Mouse (Mus musculus) lung, adult 2 months (tissue): ENCODE data around the gene Pcnx2.

Source experiments
- CTCF ChIP-seq: fragments of 200-500 bp; IDR thresholded peaks from 2 replicates; pipeline ENCODE4 v1.5.1; 2011; ENCODE audit warnings: mild to moderate bottlenecking, low read length, control low read depth; ENCODE audit not compliant: insufficient read depth
- POLR2A ChIP-seq: fragments of 200-500 bp; IDR thresholded peaks from 2 replicates; pipeline ENCODE4 v1.6.1; 2011; ENCODE audit warnings: low read depth, mild to moderate bottlenecking, control low read depth, low read length, borderline replicate concordance; ENCODE audit errors: extremely low read depth

DNA sequence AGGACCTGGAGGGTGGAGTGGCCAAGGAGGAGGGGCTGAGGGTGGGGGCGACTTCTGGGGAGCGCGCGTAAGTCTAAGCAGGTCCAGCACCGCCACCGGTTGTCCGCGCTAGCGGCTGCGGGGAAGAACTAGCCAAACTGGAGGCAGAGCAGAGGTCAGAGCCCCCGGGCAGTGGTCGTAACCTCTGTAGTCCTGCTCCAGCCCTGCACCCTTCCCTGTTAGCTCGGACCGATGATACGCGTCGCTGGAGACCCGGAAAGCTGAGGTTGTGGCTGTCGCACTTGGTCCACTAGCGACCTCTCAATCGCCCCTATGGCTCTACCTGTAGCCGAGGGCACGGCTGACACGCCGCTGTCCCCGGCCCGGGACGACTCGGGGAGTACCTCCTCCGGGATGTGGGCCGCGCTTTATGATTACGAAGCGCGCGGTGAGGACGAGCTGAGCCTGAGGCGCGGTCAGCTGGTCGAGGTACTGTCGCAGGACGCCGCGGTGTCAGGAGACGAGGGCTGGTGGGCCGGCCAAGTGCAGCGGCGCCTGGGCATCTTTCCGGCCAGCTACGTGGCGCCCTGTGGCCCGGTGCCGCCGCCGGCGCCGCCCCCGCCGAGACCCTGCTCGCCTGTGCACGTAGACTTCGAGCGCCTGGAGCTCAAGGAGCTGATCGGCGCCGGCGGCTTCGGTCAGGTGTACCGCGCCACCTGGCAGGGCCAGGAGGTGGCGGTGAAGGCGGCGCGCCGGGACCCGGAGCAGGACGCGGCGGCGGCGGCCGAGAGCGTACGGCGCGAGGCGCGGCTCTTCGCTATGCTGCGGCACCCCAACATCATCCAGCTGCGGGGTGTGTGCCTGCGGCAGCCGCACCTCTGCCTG is 12.5 kb upstream of the Pcnx2 start, which contains the start of gene Map3k21:
- TF ChIP-seq CTCF (no peak), POLR2A (peak; percentile 35; the same call in 1 of the 2 replicates)
